Mouse (Mus musculus): Measurements from ENCODE around the gene Zfand6.

Gene Zfand6

DNA sequence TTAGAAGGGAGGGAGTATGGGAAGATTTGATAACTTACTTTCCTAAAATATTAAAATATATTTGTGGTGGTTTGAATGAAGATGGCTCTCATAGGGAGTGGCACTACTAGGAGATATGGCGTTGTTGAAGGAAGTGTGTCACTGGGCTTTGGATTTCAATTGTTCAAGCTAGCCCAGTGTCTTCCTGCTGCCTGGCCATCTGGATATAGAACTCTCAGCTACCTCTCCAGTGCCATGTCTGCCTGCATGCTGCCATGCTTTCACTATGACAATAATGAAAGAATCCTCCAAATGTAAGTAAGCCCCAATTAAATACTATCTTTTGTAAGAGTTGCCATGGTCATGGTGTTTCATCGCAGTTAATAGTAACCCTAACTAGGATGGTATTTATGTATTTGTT lies 40.7 kb downstream of the Zfand6 start:
- no peak for DNase-seq

DNA sequence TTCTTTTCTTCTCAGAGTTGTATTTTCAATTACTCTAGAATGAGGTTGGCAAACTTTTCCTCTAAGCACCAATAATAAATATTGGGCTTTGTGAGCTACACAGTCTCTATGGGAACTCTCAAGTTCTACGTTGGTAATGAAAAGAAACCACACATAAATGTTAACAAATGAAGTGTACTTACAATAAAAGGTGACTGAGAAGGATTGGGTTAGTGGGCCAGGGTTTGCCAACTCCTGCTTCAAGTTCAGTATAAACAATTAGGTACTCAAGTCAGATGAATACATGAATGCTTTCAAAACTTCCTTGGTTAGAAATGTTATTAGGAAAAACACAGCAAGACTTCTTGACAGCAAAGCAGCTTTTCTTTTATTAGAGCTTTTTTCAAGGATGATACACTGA lies 43.5 kb downstream of the Zfand6 start:
- DNase-seq = no peak

DNA sequence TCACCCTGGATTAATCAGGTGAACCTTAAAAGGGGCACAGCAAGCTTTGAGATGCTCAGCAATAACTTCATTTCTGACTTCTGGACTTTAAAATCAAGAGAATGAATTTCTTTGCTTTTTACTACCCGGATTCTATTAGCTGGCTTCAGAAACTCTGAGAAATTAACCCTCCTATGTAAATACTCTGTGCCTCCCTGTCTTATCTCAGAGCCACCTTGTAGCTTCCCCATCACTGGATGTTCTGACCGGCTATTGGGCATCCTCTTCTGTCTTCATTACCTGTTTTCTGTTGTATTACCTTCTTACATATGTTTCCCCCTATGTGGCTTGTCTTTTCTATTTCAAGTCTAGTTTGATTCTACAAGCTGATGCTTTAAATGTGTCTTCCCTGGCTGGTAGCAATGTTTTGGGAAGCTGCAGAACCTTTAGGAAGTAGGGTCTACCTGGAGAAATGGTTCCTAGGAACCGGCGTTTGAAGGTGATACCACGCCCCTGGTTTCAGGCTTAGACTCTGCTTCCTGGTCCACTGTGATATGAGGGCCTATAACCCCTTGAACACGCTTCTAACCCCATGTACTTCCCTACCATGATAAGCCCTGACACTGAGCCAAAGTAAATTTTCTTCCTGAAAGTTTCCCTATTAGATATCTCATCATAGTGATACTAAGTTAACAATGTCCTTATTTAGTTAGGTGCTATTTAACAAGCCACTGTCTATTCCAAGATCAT lies 46.3 kb downstream of the Zfand6 start:
- DNase-seq = no peak

DNA sequence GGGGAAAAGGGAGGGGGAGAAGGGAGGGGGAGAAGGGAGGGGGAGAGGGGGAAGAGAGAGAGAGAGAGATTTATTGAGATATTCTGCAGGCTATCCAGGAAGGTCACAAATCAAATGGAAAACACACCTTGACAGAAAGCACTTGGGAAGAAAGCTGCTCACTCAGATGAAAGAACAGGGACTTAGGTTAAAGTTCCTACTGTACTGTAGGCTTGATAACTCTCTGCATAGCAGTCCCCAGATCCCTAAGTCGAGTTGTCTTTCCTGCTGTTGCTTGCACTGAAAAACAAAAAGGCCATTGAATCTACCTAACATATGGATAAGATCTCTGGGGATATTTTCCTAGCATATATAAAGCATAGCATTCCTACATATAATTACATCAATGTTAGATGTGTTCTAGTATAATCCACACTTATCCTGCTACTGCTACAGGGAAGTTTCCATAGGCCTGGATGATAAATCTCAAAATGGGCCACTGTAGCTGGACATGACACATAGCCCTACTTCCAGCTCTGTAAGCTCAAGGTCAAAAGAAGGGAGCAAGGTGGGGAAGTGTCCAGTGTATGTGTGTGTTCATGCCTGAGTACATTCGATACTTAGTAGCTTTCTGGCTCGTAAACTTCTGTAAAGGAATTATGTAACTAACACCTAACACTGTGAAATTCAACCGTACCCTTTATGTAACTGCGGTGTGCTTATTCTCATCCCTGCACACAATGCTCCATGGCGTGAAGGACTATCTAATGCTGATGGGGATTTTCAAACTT lies 47.4 kb downstream of the Zfand6 start:
- no peak for DNase-seq

DNA sequence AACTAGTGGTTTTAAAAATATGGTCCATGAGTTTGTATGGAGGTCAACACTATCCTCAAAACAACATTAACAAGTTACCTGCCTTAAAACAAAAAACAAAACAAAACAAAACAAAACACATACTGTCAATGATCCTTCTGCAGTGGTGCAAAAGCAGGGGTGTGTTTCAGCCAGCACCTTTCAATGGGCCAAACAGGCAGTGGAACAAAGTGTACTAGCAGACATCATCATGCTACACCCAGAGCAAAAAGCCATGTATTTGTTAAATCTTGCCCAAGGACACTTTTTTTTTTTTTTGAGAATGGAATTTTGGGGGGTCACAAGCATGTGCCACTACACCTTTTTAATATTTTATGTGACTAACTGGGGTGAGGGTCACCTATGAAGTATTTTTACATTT lies 52.8 kb downstream of the Zfand6 start:
- DNase-seq = no peak

DNA sequence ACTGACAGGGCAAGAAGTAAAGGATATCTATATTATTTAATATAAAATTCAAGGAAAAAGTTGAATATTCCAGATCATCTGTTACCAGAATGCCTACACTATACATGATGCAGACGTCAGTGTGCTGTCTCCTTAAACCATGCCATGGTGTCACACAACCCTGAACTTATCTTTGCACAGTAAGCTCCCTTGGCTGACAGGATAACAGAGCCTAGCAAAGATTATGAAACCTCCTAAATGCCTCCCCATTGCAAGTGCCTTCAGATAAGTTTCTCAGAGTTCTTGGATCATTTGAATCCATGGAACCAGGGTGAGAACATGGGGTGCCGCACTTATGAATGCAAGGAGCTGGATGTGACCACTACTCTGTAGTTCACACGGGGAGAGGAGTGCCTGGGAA lies 57.9 kb downstream of the Zfand6 start:
- DNase-seq = no peak

DNA sequence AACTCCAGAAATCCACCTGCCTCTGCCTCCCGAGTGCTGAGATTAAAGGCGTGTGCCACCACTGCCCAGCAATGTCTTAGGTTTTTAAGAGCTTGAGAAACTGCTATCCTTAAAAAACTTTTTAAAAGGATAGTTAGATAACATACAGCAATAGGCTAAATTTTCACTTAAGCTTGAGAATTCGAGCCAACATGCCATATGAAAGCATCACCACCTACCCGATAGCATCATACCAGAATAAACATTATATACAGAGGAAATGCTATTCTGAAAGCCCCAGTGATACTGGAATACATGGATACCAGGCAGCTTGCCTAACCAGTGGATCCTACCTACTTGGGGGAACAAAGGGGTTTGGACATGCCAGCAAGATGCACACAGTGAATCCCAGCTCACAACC lies 66.0 kb downstream of the Zfand6 start:
- DNase-seq = no peak

DNA sequence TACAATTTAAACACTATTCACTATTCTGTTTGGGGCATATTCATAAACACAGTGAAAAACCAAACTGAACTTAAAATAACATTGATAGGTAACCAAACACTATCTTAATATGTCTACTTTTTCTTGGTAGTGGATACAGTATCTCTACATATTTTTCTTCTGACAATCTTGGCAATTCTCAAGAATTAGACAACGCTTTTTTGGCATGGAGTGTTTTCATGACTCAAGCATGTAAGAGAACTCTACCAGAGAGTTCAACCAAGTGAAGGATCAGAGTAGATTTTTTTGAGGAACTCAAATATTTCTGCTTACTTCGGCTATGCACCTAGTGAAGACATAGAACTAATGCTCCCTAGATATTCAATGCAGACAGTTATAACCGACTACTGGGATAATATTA lies 68.8 kb downstream of the Zfand6 start:
- no peak for DNase-seq

DNA sequence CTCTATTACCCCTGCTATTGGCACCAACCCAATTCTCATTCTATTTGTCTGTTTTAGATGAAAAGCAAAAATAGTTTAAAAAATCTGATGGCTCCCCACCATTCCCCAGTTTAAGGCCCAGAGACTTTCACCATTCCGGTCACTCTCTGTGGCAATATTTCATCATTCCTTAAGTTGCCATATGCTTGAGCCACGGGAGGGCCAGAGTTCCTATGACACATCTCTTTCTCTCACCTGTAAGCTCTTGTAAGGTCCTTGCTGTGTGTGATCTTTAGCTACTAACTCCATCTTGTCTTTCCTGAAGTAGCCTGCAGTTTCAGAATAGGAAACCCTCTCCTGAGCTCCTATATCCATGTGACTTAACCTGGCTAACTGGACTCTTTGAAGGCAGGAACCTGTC lies 70.8 kb downstream of the Zfand6 start:
- no peak for DNase-seq

DNA sequence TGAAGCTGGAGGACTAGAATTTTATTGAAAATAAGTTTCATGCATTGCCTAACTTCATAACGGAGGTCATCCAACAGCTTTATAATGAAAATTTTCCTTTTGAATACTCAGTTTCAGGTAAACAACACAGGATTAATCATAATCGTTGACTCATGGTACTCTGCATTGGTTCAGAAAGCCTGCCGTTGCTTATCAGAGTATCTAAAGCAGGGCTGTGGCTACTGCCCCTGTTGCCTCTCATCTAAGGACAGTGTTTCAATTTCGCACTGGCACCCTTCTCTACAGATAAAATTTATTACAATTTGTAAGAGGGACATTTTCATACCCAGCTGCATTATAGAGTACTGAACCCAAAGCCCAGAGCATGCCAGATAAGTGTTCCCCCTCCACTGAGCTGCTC lies 77.3 kb downstream of the Zfand6 start:
- no peak for DNase-seq

DNA sequence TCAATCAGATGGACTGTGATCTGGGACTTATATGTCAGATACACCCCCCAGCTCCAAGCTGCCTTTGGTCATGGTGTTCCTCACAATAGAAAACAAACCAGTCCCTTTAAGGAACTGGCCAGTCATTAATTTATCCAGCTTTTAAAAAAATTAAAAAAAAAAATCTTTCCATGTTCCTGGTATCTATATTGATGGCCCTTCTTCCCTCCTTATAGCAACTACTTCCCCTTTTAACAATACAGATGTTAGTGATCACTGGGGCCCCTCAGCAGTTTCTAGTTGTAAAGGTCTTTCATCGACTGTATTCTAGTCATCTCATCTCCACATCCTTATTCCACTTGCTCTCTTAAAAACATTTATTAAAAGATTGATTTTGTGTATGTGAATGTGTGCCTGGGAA lies 78.2 kb downstream of the Zfand6 start:
- no peak for DNase-seq

DNA sequence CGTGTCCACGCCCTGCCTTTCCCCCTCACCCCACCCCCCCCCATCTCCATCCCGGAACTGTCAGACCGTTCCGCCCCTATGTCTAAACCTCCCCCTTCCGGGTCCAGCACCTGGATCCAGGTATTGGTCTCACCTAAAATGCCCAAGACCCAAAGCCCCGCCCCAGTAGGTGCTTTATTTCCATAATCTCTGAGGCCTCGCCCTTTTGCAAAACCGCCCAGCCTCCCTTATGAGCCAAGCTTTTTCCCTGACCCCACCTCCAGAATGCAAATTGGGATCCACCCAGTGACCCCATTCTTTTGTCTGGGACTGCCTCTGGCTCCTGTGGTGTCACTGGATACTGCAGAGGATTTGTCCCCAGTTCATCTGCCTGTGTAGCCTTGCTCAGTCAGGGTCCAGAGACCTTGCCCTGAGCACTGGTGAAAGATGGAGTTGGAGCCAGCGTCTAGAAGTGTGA lies 83.4 kb downstream of the Zfand6 start, which contains the start of gene Fah:
Fah (minus strand) TSS at position 430 of the 457 bp plus-strand sequence.
- no peak for DNase-seq

DNA sequence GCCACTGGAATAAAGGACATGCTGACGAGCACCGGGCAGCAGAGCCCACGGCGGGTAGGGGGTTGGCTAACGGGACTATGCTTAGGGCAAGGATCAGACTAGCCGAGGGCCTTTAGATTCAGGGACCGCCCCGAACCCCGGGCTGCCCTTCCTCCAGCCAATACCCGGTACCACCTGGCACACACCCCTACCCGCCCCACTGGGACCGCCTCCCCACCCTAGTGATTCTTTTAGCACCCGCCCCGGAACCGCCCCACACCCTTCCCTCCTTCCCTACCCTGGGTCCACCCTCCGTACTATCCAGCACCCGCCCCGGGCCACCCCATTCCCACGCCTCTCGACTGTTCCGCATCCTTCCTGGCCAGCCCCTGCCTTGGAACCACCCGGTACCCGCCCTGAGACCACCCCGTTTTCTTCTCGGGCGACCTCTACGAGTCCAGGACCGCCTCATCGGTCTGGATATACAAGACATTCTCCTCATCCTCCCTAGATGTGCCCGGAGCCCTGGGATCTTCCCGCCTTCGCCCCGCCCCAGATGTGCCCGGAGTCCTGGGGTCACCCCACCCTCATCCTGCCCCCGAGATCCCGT lies 84.0 kb downstream of the Zfand6 start:
- peak; percentile 75 for DNase-seq

DNA sequence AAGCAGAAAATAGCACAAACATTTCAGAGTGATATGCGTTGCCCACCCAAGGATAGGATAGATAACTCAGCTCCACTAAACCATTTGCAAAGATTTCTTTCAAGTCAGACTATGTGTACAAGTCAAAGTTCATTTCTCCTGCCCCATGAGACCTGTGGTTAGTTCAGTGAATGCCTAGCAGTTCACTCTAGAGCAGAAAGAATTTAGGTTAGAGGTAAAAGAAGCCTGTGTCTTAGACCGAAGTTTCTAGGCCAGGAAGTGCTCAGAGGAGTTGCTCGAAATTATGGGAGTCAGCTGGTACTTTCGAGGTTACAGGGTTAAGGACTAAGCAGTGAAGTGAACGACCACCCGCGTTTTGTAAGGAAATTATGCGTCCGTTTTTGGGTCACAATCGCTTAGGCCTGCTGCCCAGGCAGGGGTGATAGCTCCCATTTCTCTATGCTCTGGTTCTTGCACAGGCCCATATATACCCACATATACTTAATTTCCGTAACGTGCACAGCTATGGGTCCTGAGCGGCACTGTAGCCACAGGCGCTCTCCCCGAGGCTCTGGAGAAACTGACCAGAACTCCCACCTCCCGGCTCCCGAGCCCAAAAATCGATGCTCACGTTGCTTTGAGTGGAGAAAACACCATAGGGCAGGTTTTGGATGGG lies 84.6 kb downstream of the Zfand6 start:
- peak; percentile 14 for DNase-seq

DNA sequence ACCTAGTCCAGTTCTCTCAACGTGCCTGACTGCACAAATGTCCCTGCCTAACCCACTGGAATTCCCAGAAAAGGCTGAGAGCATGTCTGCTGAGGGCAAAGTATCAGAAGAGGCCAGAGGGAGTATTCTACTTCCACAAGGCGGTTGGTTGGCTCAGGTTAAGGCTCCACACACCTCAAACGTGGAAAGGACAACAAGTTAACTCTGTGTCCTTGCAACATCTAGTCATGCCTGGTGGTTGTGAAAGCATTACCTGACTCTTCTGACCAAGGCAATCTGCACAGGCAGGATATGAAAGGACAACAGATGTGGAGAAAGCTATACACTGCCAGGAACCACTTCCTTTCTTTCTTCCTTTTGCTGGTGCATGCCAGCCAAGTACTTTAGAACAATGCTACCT lies 85.3 kb downstream of the Zfand6 start:
- DNase-seq = no peak

DNA sequence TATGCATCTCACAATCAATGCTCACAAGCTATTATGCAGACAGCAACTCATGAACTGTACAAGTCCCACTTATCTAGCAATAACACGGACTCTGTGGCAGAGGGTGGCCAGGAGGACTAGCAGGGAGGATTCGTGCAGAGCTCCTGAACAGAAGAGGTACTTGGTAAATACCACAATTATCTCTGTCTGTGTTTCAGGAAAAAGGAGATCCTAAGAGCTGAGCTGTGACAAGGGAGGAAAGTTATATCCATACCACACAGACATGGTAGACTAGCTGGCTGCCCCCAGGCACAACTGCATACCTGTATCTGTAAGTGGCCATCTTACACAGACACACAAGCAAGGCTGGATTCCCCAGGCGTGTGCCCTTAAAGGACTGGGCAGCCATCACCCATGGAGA lies 88.4 kb downstream of the Zfand6 start:
- DNase-seq = no peak

DNA sequence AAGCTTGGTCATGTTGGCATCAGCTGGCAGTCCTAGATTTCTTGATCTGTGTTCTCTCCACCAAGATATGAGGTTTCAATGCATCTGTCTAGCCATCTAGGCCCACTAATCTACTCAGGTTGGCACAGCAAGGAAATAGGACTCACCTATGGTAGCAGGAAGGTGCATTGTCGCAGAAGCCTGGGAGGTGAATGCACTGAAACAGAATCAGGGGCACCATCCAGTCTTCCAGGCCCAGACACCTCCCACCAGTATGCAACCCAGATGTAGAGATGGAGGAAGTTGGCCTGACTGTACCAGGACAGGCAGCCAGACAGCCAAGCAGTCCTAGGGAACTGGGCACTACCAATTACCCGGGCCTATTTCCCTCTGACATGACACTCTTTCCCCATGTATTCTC lies 89.1 kb downstream of the Zfand6 start:
- DNase-seq = no peak

DNA sequence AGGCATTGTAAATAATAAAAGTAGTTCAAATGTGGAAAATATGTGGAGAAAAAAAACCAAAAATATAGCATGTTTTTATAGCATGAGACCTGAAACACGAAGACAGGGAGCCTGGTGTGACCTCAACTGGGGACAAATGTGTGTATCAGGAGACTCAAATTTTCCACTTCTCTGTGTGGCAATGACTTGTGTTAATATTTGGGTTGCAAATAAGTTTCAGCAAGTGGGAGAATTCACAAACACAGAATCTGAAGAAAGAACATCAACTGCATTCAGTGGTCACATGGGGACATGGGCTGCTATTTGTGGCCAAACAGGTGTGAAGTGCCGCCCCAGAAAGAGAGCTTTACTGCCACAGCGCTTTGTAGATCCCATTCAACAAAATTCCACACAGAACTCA lies 93.1 kb downstream of the Zfand6 start:
- DNase-seq = no peak

DNA sequence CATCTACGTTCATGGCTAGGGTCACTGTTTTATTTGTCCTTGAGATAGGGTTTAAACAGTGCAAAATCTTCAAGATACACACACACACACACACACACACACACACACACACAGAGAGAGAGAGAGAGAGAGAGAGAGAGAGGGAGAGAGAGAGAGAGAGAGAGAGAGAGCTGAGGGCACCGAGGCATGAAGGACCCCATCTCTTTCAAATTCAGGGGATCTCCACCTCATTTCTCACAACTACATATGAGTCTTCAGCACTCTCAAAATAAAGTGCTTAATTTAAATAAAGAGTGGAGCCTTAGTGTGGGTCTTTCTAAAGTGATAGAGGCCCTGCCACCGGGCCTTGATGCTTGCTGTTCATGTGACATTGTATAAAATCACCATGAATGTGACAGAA lies 93.8 kb downstream of the Zfand6 start:
- no peak for DNase-seq

DNA sequence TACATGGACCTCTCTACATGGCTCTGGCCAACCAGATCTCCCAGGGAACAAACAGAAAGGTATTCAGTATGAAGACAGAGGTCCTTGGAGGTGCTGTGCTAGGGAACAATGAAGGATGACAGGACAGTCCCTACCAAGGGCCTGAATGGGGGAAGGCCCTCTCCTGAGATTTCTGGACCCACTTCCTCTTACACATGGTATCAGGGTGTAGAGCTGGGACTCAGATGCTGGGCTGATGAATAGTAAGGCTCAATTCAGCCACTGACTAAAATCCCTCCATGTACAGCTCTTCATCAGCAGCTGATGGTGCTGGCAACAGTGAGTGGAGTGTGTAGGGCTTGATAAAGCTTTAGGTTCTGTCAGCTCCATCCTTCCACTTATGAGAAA lies 94.8 kb downstream of the Zfand6 start:
- DNase-seq = no peak

DNA sequence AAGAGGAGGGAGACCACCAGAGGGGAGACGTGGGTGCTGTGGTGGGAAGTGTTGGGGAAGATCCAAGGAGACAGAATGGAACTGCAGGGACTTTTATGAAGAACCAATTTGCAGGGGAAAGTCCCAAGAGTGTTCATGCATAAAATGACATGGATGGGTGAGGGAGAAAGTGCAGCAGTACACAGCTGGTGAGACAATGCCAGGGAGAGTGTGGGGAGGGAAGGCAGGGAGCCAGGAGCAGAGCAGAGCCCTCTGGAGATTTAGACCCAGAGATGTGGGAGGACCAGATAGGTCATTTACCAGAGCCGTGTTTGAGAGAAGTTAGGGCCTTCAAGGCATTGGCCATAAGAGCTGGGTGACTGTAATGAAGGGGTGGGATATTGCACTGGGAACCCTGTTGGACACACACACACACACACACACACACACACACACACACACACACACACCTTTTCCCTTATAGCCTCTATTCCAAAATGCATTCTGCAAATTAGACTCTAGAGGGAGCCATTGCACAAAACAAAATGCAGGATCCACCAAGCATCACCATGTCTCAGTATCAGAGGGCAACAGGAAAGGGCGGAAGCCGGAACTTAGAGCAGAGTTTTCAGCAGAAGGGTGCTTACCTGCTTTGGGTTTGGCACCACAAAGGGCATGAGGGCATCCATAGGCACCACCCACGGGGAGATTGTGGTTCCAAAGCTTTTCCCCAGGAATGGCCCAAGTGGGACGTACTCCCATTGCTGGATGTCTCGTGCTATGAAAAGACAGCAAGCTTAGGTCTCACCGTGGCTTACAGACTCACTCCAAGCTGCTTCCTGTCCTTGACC lies 95.5 kb downstream of the Zfand6 start:
- no peak for DNase-seq

DNA sequence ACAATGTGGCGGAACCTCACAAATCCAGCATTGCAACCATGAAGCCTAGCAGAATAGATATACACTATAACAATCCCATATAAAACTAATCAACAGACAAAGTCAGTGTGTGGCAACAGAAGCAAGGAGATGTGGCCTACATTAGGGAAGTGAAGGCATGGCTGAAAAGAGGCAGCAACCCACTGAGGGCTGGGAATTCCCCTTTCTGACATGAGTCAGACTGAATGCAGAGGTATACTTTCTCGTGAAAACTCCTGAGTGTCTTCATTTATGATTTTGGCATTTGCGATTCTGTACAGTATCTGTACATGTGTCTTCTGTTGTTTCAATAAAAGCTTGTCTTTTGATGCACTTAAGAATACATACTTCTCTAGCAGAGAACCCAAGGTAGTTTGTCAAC lies 98.4 kb downstream of the Zfand6 start:
- DNase-seq = no peak

DNA sequence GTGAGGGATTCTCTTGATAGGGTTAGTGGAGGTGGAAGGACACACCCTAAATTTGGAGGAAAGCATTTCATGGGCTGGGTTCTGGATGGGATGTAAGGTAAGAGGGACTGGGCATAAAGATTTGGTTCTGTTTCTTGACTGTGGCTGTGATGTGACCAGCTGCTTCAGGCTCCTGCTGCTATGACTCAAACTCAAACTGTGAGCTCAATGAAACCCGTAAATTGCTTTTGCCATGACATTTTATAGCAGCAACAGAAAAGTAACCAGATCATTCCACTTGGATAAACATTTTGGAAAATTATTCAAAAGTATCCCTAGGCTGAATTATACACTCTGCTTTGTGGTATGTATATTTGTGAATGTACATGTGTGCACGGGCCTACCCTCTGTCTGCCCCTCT lies 99.1 kb downstream of the Zfand6 start:
- DNase-seq = no peak
